Mouse (Mus musculus) stomach, embryonic 16.5 days (tissue): Measurements from ENCODE around the gene Ctcf. TPM values are rescaled to one million over a fixed set of nuclear protein-coding genes. Genes with fewer than 3 reads are reported as not detected.
"Not testable (repeated sequence)": the region's sequence is repeated elsewhere in the genome, so short reads cannot be mapped to it uniquely, and the experiment has no call there.

Experiments
- ATAC-seq: fragments of 200-750 bp; cut with Nextera tagmentation; 2 replicates; pipeline ENCODE4 v1.8.0; 2017; ENCODE audit warnings: moderate number of reproducible peaks, moderate TSS enrichment; ENCODE audit not compliant: insufficient read depth, low FRiP score
- H3K27ac ChIP-seq: fragments of 300-500 bp; sonication (generic); 2 replicates; pipeline ENCODE4 v1.5.1; 2014; ENCODE audit warnings: low read length
- H3K27me3 ChIP-seq: fragments of 300-500 bp; sonication (generic); 2 replicates; pipeline ENCODE4 v1.6.1; 2014; ENCODE audit warnings: low read length, control low read depth, mixed read lengths; ENCODE audit not compliant: control insufficient read depth, insufficient read depth
- H3K36me3 ChIP-seq: fragments of 300-500 bp; sonication (generic); 2 replicates; pipeline ENCODE4 v1.6.1; 2014; ENCODE audit warnings: low read length; ENCODE audit not compliant: control insufficient read depth, insufficient read depth
- H3K4me1 ChIP-seq: fragments of 300-500 bp; sonication (generic); 2 replicates; pipeline ENCODE4 v1.6.1; 2014; ENCODE audit warnings: low read length, control low read depth, mixed read lengths; ENCODE audit not compliant: control insufficient read depth, insufficient read depth
- H3K4me2 ChIP-seq: fragments of 300-500 bp; sonication (generic); 2 replicates; pipeline ENCODE4 v1.6.1; 2014; ENCODE audit warnings: low read depth, low read length, mixed read lengths
- H3K4me3 ChIP-seq: fragments of 300-500 bp; sonication (generic); replicated peaks from 2 replicates; pipeline ENCODE4 v1.5.1; 2014; ENCODE audit warnings: mild to moderate bottlenecking, low read length
- H3K9ac ChIP-seq: fragments of 300-500 bp; sonication (generic); 2 replicates; pipeline ENCODE4 v1.6.1; 2014; ENCODE audit warnings: low read length
- H3K9me3 ChIP-seq: fragments of 300-500 bp; sonication (generic); replicated peaks from 2 replicates; pipeline ENCODE4 v1.6.1; 2016; ENCODE audit warnings: low read length, control low read depth; ENCODE audit not compliant: control insufficient read depth
- WGBS: fragments of 180-500 bp; shearing (Covaris S2); extraction: QIAGEN DNeasy Blood & Tissue Kit; methylation state at CpG from one replicate; pipeline ENCODE4 v1.1.7; 2014; 5-methylcytosine and 5-hydroxymethylcytosine counted together
- polyA plus RNA-seq: library from polyadenylated mRNA; unstranded; fragments of >200 nt; fragmentation: Nextera tagmentation; extraction: Ambion mirVana; gene quantifications from 2 replicates; pipeline ENCODE4 v1.2.1, GENCODE M21; 2015

Ctcf gene
- 76.0 and 76.1 TPM in 2 replicates for polyA plus RNA-seq

GRCm38 (mm10) chr8:105636018-105636962 is at the start of gene Ctcf:
Gene Ctcf (plus strand): TSS chr8:105636568.
- Histone ChIP-seq H3K27ac (peak within 1 kb of the TSS; percentile 100), H3K36me3 (no peaks in the 10 kb centered on the region), H3K4me1 (peaks cover 24% of the 10 kb centered on the region), H3K27me3 (no peaks in the 10 kb centered on the region), H3K9ac (peak within 1 kb of the TSS; percentile 100), H3K9me3 (no peaks in the 10 kb centered on the region), H3K4me3 (peak within 1 kb of the TSS; percentile 89), H3K4me2 (peak within 1 kb of the TSS; percentile 83)
- under 1% methylated on average over 115 of the region's 126 CpGs for WGBS
- peak; percentile 94 for ATAC-seq

DNA sequence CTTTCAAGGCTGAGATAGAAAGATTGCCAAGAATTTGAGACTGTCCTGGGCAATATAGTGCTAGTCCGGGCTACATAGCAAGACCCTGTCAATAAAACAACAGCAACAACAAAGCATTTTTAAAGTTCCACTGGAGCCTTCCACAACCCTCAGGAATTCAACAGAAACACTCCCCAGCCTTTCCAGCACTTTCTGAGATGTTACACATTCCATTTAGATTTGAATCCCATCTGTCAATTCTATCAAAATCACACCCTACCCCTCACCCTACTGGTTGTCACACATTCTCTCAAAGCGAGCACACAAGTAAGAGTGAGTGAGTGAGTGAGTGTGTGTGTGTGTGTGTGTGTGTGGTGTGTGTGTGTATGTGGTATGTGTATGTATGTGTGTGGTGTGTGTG is 43.9 kb upstream of the Ctcf start:
- H3K9ac ChIP-seq, result no peak overlapping the region
- H3K4me3 ChIP-seq, result no peak overlapping the region
- H3K27me3 ChIP-seq, result no peaks in the 10 kb centered on the region
- no peaks in the 10 kb centered on the region for H3K9me3 ChIP-seq
- 65% methylated on average over 2 of the region's 2 CpGs for WGBS
- no peaks in the 10 kb centered on the region for H3K36me3 ChIP-seq
- H3K4me2 ChIP-seq, result no peak overlapping the region
- H3K27ac ChIP-seq, result no peak overlapping the region
- peaks cover 21% of the 10 kb centered on the region for H3K4me1 ChIP-seq
- ATAC-seq, result no peak

- Histone ChIP-seq H3K4me3 (peak overlapping the region; percentile 17), H3K9me3 (no peaks in the 10 kb centered on the region), H3K4me2 (peak overlapping the region; percentile 34), H3K27me3 (no peaks in the 10 kb centered on the region), H3K4me1 (peaks cover 21% of the 10 kb centered on the region), H3K27ac (peak overlapping the region; percentile 89), H3K9ac (peak overlapping the region; percentile 66), H3K36me3 (no peaks in the 10 kb centered on the region)
- ATAC-seq, result peak; percentile 82; the same call in 1 of the 2 replicates
- WGBS, result 7% methylated on average over 15 of the region's 15 CpGs
Observed at GRCm38 (mm10) chr8:105593859-105594258, 42.5 kb upstream of the Ctcf start.

GRCm38 (mm10) chr8:105594451-105595242 is 41.7 kb upstream of the Ctcf start:
- peak overlapping the region; percentile 89 for H3K27ac ChIP-seq
- H3K36me3 ChIP-seq, result no peaks in the 10 kb centered on the region
- 54% methylated on average over 18 of the region's 18 CpGs for WGBS
- no peak for ATAC-seq
- H3K4me1 ChIP-seq, result peaks cover 21% of the 10 kb centered on the region
- H3K9ac ChIP-seq, result peak overlapping the region; percentile 66; the same call in 1 of the 2 replicates
- H3K4me3 ChIP-seq, result peak overlapping the region; percentile 17; the same call in 1 of the 2 replicates
- peak overlapping the region; percentile 34 for H3K4me2 ChIP-seq
- no peaks in the 10 kb centered on the region for H3K9me3 ChIP-seq
- H3K27me3 ChIP-seq, result no peaks in the 10 kb centered on the region

- Histone ChIP-seq H3K27ac (no peak overlapping the region), H3K4me1 (peaks cover 21% of the 10 kb centered on the region), H3K9ac (peak overlapping the region; percentile 19; the same call in 1 of the 2 replicates), H3K4me3 (peak overlapping the region; percentile 16), H3K27me3 (no peaks in the 10 kb centered on the region), H3K4me2 (peak overlapping the region; percentile 47), H3K36me3 (no peaks in the 10 kb centered on the region), H3K9me3 (no peaks in the 10 kb centered on the region)
- peak; percentile 66 for ATAC-seq
- WGBS, result 8% methylated on average over 14 of the region's 14 CpGs
Observed at GRCm38 (mm10) chr8:105596362-105597034, 39.9 kb upstream of the Ctcf start.

GRCm38 (mm10) chr8:105598777-105599176 is 37.6 kb upstream of the Ctcf start:
- Histone ChIP-seq H3K36me3 (no peaks in the 10 kb centered on the region), H3K4me2 (no peak overlapping the region), H3K27me3 (no peaks in the 10 kb centered on the region), H3K27ac (no peak overlapping the region), H3K9me3 (no peaks in the 10 kb centered on the region), H3K4me1 (peaks cover 21% of the 10 kb centered on the region), H3K4me3 (no peak overlapping the region), H3K9ac (no peak overlapping the region)
- no peak for ATAC-seq
- 68% methylated on average over 6 of the region's 6 CpGs for WGBS

- Histone ChIP-seq H3K27me3 (no peaks in the 10 kb centered on the region), H3K36me3 (no peaks in the 10 kb centered on the region), H3K9me3 (no peaks in the 10 kb centered on the region), H3K4me2 (no peak overlapping the region), H3K9ac (no peak overlapping the region), H3K4me3 (no peak overlapping the region), H3K27ac (no peak overlapping the region), H3K4me1 (peaks cover 15% of the 10 kb centered on the region)
- 77% methylated on average over 5 of the region's 5 CpGs for WGBS
- ATAC-seq, result no peak
Observed at GRCm38 (mm10) chr8:105601301-105601700, 35.1 kb upstream of the Ctcf start.

DNA sequence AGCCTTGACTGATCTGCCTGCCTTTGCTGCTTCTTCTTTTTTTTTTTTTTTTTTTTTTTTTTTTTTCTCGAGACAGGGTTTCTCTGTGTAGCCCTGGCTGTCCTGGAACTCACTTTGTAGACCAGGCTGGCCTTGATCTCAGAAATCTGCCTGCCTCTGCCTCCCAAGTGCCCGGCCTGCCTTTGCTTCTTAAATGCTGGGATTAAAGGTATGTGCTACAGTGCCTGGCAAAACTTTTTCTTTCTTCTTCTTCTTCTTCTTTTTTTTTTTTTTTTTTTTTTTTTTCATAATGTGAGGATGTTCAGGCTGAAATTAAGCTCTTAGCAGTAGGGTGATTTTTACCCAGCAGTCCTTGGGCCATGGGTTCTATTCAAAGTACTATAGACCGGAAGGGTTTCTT is 33.8 kb upstream of the Ctcf start:
- 84% methylated on average over 3 of the region's 3 CpGs for WGBS
- H3K27me3 ChIP-seq, ATAC-seq: not testable (repeated sequence)

More for the DNA sequence above, 33.8 kb upstream of the Ctcf start:
- H3K4me1 ChIP-seq, result peaks cover 19% of the 10 kb centered on the region
- H3K36me3 ChIP-seq, H3K4me3 ChIP-seq, H3K9me3 ChIP-seq, H3K27ac ChIP-seq, H3K4me2 ChIP-seq, H3K9ac ChIP-seq: not testable (repeated sequence)
